Comparison of ENCODE assay signal across 8 mouse cellular contexts in genomic region chr3:146521652-146522020, GRCm38 (mm10). TPM values are rescaled to one million over a fixed set of nuclear protein-coding genes. Genes with fewer than 3 reads are reported as not detected.
DNase-seq lines count a peak whose midpoint lies in the region; ATAC-seq and TF ChIP-seq lines count a peak whose summit lies in the region.

No protein-coding gene starts in this region.

- no peaks in the 10 kb centered on the region for H3K9me3 ChIP-seq in lung, postnatal 0 days (ENCODE audit: low read length)
- no peaks in the 10 kb centered on the region for H3K9me3 ChIP-seq in embryonic facial prominence, embryonic 13.5 days
- H3K9me3 ChIP-seq in intestine, embryonic 16.5 days (ENCODE audit: control insufficient read depth, low read length) = no peaks in the 10 kb centered on the region
- no peaks in the 10 kb centered on the region for H3K9me3 ChIP-seq in neural tube, embryonic 14.5 days (ENCODE audit: control insufficient read depth, low read length)

- peak overlapping the region; percentile 99 for H3K27ac ChIP-seq in lung, postnatal 0 days (ENCODE audit: low read length)
- H3K27ac ChIP-seq in embryonic facial prominence, embryonic 13.5 days = peak overlapping the region; percentile 99
- peak overlapping the region; percentile 99 for H3K27ac ChIP-seq in intestine, embryonic 16.5 days (ENCODE audit: low read length)
- H3K27ac ChIP-seq in neural tube, embryonic 14.5 days (ENCODE audit: low read depth, low read length) = peak overlapping the region; percentile 97

- TF ChIP-seq EP300 in lung, postnatal 0 days (IDR thresholded peaks at IDR 0.05) = no peak

- peak overlapping the region; percentile 91 for H3K4me3 ChIP-seq in lung, postnatal 0 days (ENCODE audit: low read depth, low read length)
- peak overlapping the region; percentile 81 for H3K4me3 ChIP-seq in embryonic facial prominence, embryonic 13.5 days
- H3K4me3 ChIP-seq in intestine, embryonic 16.5 days (ENCODE audit: low read length) = peak overlapping the region; percentile 86
- peak overlapping the region; percentile 78 for H3K4me3 ChIP-seq in neural tube, embryonic 14.5 days (ENCODE audit: low read depth, low read length)

- H3K9ac ChIP-seq in lung, postnatal 0 days (replicated peaks; ENCODE audit: low read depth) = peak overlapping the region; percentile 75
- H3K9ac ChIP-seq in embryonic facial prominence, embryonic 13.5 days = peak overlapping the region; percentile 87
- H3K9ac ChIP-seq in intestine, embryonic 16.5 days (ENCODE audit: low read depth, low read length) = peak overlapping the region; percentile 93
- H3K9ac ChIP-seq in neural tube, embryonic 14.5 days (replicated peaks; ENCODE audit: low read depth, low read length) = peak overlapping the region; percentile 86; the same call in 1 of the 2 replicates

- H3K36me3 ChIP-seq in lung, postnatal 0 days (ENCODE audit: insufficient read depth, low read length) = 0 out of 2 replicates have a peak, but pooled peaks cover 14% of the 10 kb centered on the region
- H3K36me3 ChIP-seq in embryonic facial prominence, embryonic 13.5 days = peaks cover 17% of the 10 kb centered on the region
- peaks cover 8% of the 10 kb centered on the region for H3K36me3 ChIP-seq in intestine, embryonic 16.5 days (ENCODE audit: control insufficient read depth, insufficient read depth, low read length)
- 0 out of 2 replicates have a peak, but pooled peaks cover 7% of the 10 kb centered on the region for H3K36me3 ChIP-seq in neural tube, embryonic 14.5 days (ENCODE audit: control insufficient read depth, insufficient read depth, low read length)

- H3K4me1 ChIP-seq in lung, postnatal 0 days (ENCODE audit: insufficient read depth, low read depth, low read length) = no peaks in the 10 kb centered on the region
- H3K4me1 ChIP-seq in embryonic facial prominence, embryonic 13.5 days = peaks cover 7% of the 10 kb centered on the region; the same call in 1 of the 2 replicates
- H3K4me1 ChIP-seq in intestine, embryonic 16.5 days (ENCODE audit: control insufficient read depth, insufficient read depth, low read length) = peaks cover 2% of the 10 kb centered on the region; the same call in 1 of the 2 replicates
- no peaks in the 10 kb centered on the region for H3K4me1 ChIP-seq in neural tube, embryonic 14.5 days (ENCODE audit: control insufficient read depth, insufficient read depth, low read length)

- DNase-seq in lung, postnatal 0 days (ENCODE audit: low spot score) = no peak
- DNase-seq in lung, postnatal 4 days = no peak
- no peak for DNase-seq in layer of hippocampus, adult 8-10 months (ENCODE audit: low spot score in 2 of 2)
- no peak for DNase-seq in adrenal gland, postnatal 36 days
- DNase-seq in ovary, postnatal 36 days (ENCODE audit: low spot score) = no peak

- no peak for TF ChIP-seq CTCF in lung, postnatal 0 days (IDR thresholded peaks at IDR 0.05)

- H3K4me2 ChIP-seq in lung, postnatal 0 days (replicated peaks; ENCODE audit: low read depth, low read length) = peak overlapping the region; percentile 76
- H3K4me2 ChIP-seq in embryonic facial prominence, embryonic 13.5 days = peak overlapping the region; percentile 71
- peak overlapping the region; percentile 56 for H3K4me2 ChIP-seq in intestine, embryonic 16.5 days (ENCODE audit: low read depth, low read length)
- peak overlapping the region; percentile 45 for H3K4me2 ChIP-seq in neural tube, embryonic 14.5 days (ENCODE audit: low read depth, low read length)

- ATAC-seq in lung, postnatal 0 days = no peak
- no peak; the same call in 1 of the 2 replicates for ATAC-seq in embryonic facial prominence, embryonic 13.5 days (ENCODE audit: insufficient number of reproducible peaks, insufficient read depth, low FRiP score, low TSS enrichment, low read depth)
- peak; percentile 12; the same call in 1 of the 2 replicates for ATAC-seq in intestine, embryonic 16.5 days
- no peak for ATAC-seq in neural tube, embryonic 14.5 days (ENCODE audit: low read depth)

- H3K27me3 ChIP-seq in lung, postnatal 0 days (replicated peaks; ENCODE audit: insufficient read depth, low read length) = no peaks in the 10 kb centered on the region
- no peaks in the 10 kb centered on the region for H3K27me3 ChIP-seq in embryonic facial prominence, embryonic 13.5 days
- H3K27me3 ChIP-seq in intestine, embryonic 16.5 days (replicated peaks; ENCODE audit: control insufficient read depth, insufficient read depth, low read length) = no peaks in the 10 kb centered on the region
- no peaks in the 10 kb centered on the region for H3K27me3 ChIP-seq in neural tube, embryonic 14.5 days (ENCODE audit: control insufficient read depth, insufficient read depth, low read length)

- 8% methylated on average over 8 of the region's 8 CpGs for WGBS in lung, postnatal 0 days
- WGBS in embryonic facial prominence, embryonic 13.5 days = 13% methylated on average over 8 of the region's 8 CpGs
- WGBS in intestine, embryonic 16.5 days = 9% methylated on average over 8 of the region's 8 CpGs
- 18% methylated on average over 8 of the region's 8 CpGs for WGBS in neural tube, embryonic 14.5 days

RNA-seq across cellular contexts. Expression of gene Rpf1, which starts 0.4 kb away (rescaled TPM):
- polyA plus RNA-seq in lung, postnatal 0 days (2015; fragmentation: Nextera tagmentation; extraction: Ambion mirVana) = 38.4 and 39.8 TPM in 2 replicates
- 53.3 and 59.5 TPM in 2 replicates for polyA plus RNA-seq in embryonic facial prominence, embryonic 13.5 days (2015; fragmentation: Nextera tagmentation; extraction: Ambion mirVana)
- polyA plus RNA-seq in intestine, embryonic 16.5 days (2015; fragmentation: Nextera tagmentation; extraction: Ambion mirVana) = 42.1 and 45.5 TPM in 2 replicates
- 40.0 and 43.8 TPM in 2 replicates for polyA plus RNA-seq in neural tube, embryonic 14.5 days (2014; fragmentation: Nextera tagmentation; extraction: Ambion mirVana)
- 10 to 100 TPM; 17.6 to 18.8 (median 18.3) TPM for total RNA-seq in layer of hippocampus, adult 8-10 months (2022)
- 10 to 100 TPM; 25.8 to 29.6 TPM for total RNA-seq in adrenal gland, postnatal 36 days (2021)

RNA-seq across cellular contexts. Expression of gene Gng5, which starts 22.0 kb away (rescaled TPM):
- polyA plus RNA-seq in lung, postnatal 0 days (2015; fragmentation: Nextera tagmentation; extraction: Ambion mirVana) = 1,414 and 1,430 TPM in 2 replicates
- 857 and 874 TPM in 2 replicates for polyA plus RNA-seq in embryonic facial prominence, embryonic 13.5 days (2015; fragmentation: Nextera tagmentation; extraction: Ambion mirVana)
- 976 and 1,024 TPM in 2 replicates for polyA plus RNA-seq in intestine, embryonic 16.5 days (2015; fragmentation: Nextera tagmentation; extraction: Ambion mirVana)
- 276 and 331 TPM in 2 replicates for polyA plus RNA-seq in neural tube, embryonic 14.5 days (2014; fragmentation: Nextera tagmentation; extraction: Ambion mirVana)
- total RNA-seq in layer of hippocampus, adult 8-10 months (2022) = 10 to 100 TPM; 42.1 to 67.4 (median 54.4) TPM
- total RNA-seq in adrenal gland, postnatal 36 days (2021) = 100 to 1,000 TPM; 250 to 253 TPM

RNA-seq across cellular contexts. Expression of gene Spata1, which starts 22.1 kb away (rescaled TPM):
- 4.4 and 5.8 TPM in 2 replicates for polyA plus RNA-seq in lung, postnatal 0 days (2015; fragmentation: Nextera tagmentation; extraction: Ambion mirVana)
- polyA plus RNA-seq in embryonic facial prominence, embryonic 13.5 days (2015; fragmentation: Nextera tagmentation; extraction: Ambion mirVana) = 9.9 and 10.2 TPM in 2 replicates
- polyA plus RNA-seq in intestine, embryonic 16.5 days (2015; fragmentation: Nextera tagmentation; extraction: Ambion mirVana) = 2.0 and 2.3 TPM in 2 replicates
- polyA plus RNA-seq in neural tube, embryonic 14.5 days (2014; fragmentation: Nextera tagmentation; extraction: Ambion mirVana) = 5.5 and 6.2 TPM in 2 replicates
- 1 to 10 TPM; 2.4 to 4.3 (median 2.6) TPM for total RNA-seq in layer of hippocampus, adult 8-10 months (2022)
- 1 to 10 TPM; 3.9 to 4.6 TPM for total RNA-seq in adrenal gland, postnatal 36 days (2021)

RNA-seq across cellular contexts. Expression of gene Uox, which starts 48.6 kb away (rescaled TPM):
- 0.29 and 0.63 TPM in 2 replicates for polyA plus RNA-seq in lung, postnatal 0 days (2015; fragmentation: Nextera tagmentation; extraction: Ambion mirVana)
- 0.17 and 0.91 TPM in 2 replicates for polyA plus RNA-seq in embryonic facial prominence, embryonic 13.5 days (2015; fragmentation: Nextera tagmentation; extraction: Ambion mirVana)
- 0.64 and 1.8 TPM in 2 replicates for polyA plus RNA-seq in intestine, embryonic 16.5 days (2015; fragmentation: Nextera tagmentation; extraction: Ambion mirVana)
- not detected in 2 replicates for polyA plus RNA-seq in neural tube, embryonic 14.5 days (2014; fragmentation: Nextera tagmentation; extraction: Ambion mirVana)
- total RNA-seq in layer of hippocampus, adult 8-10 months (2022) = under 1 TPM; 0.13 to 0.89 (median 0.24) TPM
- total RNA-seq in adrenal gland, postnatal 36 days (2021) = under 1 TPM in 1 of 2 experiments, not detected in 1; 0.43 TPM
